Mouse (Mus musculus) midbrain, postnatal 0 days (tissue): Measurements from ENCODE around the gene Rasgef1c. TPM values are rescaled to one million over a fixed set of nuclear protein-coding genes. Genes with fewer than 3 reads are reported as not detected.

ENCODE experiments used
- ATAC-seq: fragments of 200-750 bp; cut with Nextera tagmentation; 2 replicates; pipeline ENCODE4 v1.8.0; 2017; ENCODE audit warnings: moderate number of reproducible peaks, mild to moderate bottlenecking, moderate TSS enrichment, moderate library complexity; ENCODE audit not compliant: low FRiP score
- DNase-seq: peaks from one replicate; pipeline ENCODE4 v3.0.0-alpha.2; 2015; ENCODE audit warnings: low spot score
- H3K27ac ChIP-seq: fragments of 300-500 bp; sonication (generic); 2 replicates; pipeline ENCODE4 v1.5.1; 2014; ENCODE audit warnings: low read depth, mild to moderate bottlenecking, low read length, mixed read lengths
- H3K27me3 ChIP-seq: fragments of 300-500 bp; sonication (generic); 2 replicates; pipeline ENCODE4 v1.6.1; 2014; ENCODE audit warnings: low read length, control low read depth, mixed read lengths; ENCODE audit not compliant: insufficient read depth
- H3K36me3 ChIP-seq: fragments of 300-500 bp; sonication (generic); 2 replicates; pipeline ENCODE4 v1.6.1; 2014; ENCODE audit warnings: low read length, control low read depth, mixed read lengths; ENCODE audit not compliant: insufficient read depth
- H3K4me1 ChIP-seq: fragments of 300-500 bp; sonication (generic); 2 replicates; pipeline ENCODE4 v1.6.1; 2014; ENCODE audit warnings: mild to moderate bottlenecking, control low read depth, antibody characterized with exemption, low read length, mixed read lengths; ENCODE audit not compliant: insufficient read depth
- H3K4me2 ChIP-seq: fragments of 300-500 bp; sonication (generic); 2 replicates; pipeline ENCODE4 v1.6.1; 2014; ENCODE audit warnings: low read depth, mild to moderate bottlenecking, low read length, mixed read lengths; ENCODE audit not compliant: poor library complexity, severe bottlenecking
- H3K4me3 ChIP-seq: fragments of 300-500 bp; sonication (generic); 2 replicates; pipeline ENCODE4 v1.5.1; 2014; ENCODE audit warnings: low read depth, mild to moderate bottlenecking, low read length, moderate library complexity
- H3K9ac ChIP-seq: fragments of 300-500 bp; sonication (generic); replicated peaks from 2 replicates; pipeline ENCODE4 v1.6.1; 2014; ENCODE audit warnings: mild to moderate bottlenecking, low read length, moderate library complexity, mixed read lengths; ENCODE audit not compliant: poor library complexity, severe bottlenecking
- H3K9me3 ChIP-seq: fragments of 300-500 bp; sonication (generic); 2 replicates; pipeline ENCODE4 v1.6.1; 2016; ENCODE audit warnings: low read length, control low read depth
- CTCF ChIP-seq: IDR thresholded peaks from 2 replicates; pipeline ENCODE4 v1.5.1; 2016; ENCODE audit warnings: antibody characterized with exemption, mild to moderate bottlenecking
- WGBS: fragments of 180-500 bp; shearing (Covaris S2); extraction: QIAGEN DNeasy Blood & Tissue Kit; methylation state at CpG from one replicate; pipeline ENCODE4 v1.1.7; 2014; 5-methylcytosine and 5-hydroxymethylcytosine counted together
- polyA plus RNA-seq: library from polyadenylated mRNA; unstranded; fragments of >200 nt; fragmentation: Nextera tagmentation; extraction: Ambion mirVana; gene quantifications from 2 replicates; pipeline ENCODE4 v1.2.1, GENCODE M21; 2015
- total RNA-seq: library from RNA; depleted of rRNA; stranded (reverse); fragments of >200 nt; gene quantifications from 2 replicates; pipeline ENCODE4 v1.2.3, GENCODE M21; 2014

Rasgef1c gene
- total and polyA plus RNA-seq, 2 experiments from 2014 or later = 43.3 to 45.7 TPM

DNA sequence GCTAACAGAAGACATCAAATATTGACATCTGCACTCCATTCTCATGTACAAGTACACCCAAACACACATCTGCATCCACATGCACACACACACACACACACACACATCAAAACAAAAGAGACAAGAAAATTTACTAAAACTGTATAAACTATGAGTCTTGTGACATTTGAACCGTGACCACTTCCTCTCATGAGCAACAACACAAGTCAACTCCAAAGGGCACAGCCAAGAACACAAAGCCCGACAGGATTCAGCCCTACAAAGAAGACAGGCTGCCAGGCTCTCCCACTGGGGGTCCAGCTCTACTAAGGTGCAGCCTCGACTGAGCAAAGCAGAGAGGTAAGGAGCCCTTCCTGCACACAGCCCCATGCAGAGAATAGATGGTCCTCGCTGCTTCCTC, 81.2 kb downstream of the Rasgef1c start:
- Histone ChIP-seq H3K36me3 (peaks cover 11% of the 10 kb centered on the region), H3K4me1 (no peaks in the 10 kb centered on the region), H3K4me2 (no peak overlapping the region), H3K4me3 (no peak overlapping the region), H3K27ac (no peak overlapping the region), H3K27me3 (no peaks in the 10 kb centered on the region), H3K9ac (no peak overlapping the region), H3K9me3 (no peaks in the 10 kb centered on the region)
- 51% methylated on average over 4 of the region's 4 CpGs for WGBS
- no peak for ATAC-seq
- TF ChIP-seq CTCF = no peak
- no peak for DNase-seq

DNA sequence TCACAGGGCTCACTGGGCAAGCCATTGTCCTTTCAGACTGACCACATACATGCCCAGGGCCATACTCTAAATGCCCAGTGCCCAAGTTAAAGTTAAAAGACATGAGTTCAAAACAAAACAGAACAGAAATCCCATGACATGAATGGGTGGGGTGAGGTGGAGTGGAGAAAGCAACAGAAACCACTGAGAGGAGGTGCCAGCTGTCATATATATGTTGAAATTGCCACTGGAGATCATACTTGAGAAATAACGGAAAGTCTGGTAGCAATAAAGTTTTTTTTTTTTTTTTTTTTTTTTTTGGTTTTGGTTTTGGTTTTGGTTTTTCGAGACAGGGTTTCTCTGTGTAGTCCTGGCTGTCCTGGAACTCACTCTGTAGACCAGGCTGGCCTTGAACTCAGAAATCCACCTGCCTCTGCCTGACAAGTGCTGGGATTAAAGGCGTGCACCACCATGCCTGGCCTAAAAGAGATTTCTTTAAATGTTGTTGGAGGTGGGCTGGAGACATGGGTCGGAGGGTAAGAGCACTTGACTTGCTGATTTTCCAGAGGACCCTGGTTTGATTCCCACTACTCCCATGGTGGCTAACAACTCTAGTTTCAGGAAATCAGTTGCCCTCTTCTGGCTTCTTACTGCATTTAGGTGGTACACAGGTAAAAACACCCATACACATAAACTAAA, 82.4 kb downstream of the Rasgef1c start:
- DNase-seq (no peak), ATAC-seq (no peak)
- peaks cover 11% of the 10 kb centered on the region for H3K36me3 ChIP-seq
- no peak for TF ChIP-seq CTCF
- no peaks in the 10 kb centered on the region for H3K9me3 ChIP-seq
- no peaks in the 10 kb centered on the region for H3K27me3 ChIP-seq
- no peak overlapping the region for H3K9ac ChIP-seq
- no peaks in the 10 kb centered on the region for H3K4me1 ChIP-seq
- H3K27ac ChIP-seq = no peak overlapping the region
- 79% methylated on average over 4 of the region's 4 CpGs for WGBS
- H3K4me3 ChIP-seq = no peak overlapping the region
- no peak overlapping the region for H3K4me2 ChIP-seq

- no peaks in the 10 kb centered on the region for H3K27me3 ChIP-seq
- H3K27ac ChIP-seq = no peak overlapping the region
- H3K36me3 ChIP-seq = peaks cover 2% of the 10 kb centered on the region
- no peak overlapping the region for H3K9ac ChIP-seq
- ATAC-seq = no peak
- WGBS = 82% methylated on average over 4 of the region's 4 CpGs
- no peaks in the 10 kb centered on the region for H3K9me3 ChIP-seq
- H3K4me3 ChIP-seq = no peak overlapping the region
- H3K4me2 ChIP-seq = no peak overlapping the region
- no peak for DNase-seq
- TF ChIP-seq CTCF = no peak
- no peaks in the 10 kb centered on the region for H3K4me1 ChIP-seq
These were observed 83.4 kb downstream of the Rasgef1c start for GRCm38 (mm10) chr11:49985009-49985408.

DNA sequence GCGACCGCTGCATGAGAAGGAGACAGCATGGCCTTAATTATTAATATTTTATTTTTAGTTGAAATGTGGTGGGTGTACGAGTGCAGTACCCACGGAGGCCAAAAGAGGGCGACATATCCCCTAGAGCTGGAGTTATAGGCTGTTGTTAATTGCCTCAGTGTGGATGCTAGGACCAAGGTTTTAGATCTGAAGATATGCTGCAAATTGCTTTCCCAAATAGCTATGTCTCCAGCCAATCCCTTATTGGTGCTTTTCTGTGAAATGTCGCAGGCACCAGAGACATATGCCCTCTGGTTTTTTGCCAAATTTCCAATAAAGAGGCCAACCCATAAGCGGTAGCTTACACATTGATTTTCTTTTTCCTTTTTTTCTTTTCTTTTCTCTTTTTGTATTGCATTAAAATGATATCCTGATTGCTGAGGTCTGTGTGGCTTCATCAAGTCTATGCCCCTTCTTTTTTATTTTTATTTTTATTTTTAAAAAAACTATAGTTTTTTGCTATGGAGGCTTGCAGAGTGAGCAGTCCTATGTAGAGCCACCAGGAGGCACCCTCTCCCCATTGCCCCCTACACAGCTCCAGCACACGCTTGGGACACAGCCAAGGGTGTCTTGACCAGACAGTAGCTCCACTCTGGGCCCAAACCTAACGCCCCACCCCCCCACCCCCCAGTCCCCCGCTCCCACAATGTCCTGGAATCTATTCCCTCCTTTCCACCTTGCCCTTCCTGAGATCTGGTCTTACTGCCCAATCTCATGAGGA, 84.8 kb downstream of the Rasgef1c start:
- H3K4me1 ChIP-seq = no peaks in the 10 kb centered on the region
- no peak overlapping the region for H3K27ac ChIP-seq
- TF ChIP-seq CTCF = peak; percentile 88
- DNase-seq (peak; percentile 69), ATAC-seq (peak; percentile 55; the same call in 1 of the 2 replicates)
- no peaks in the 10 kb centered on the region for H3K27me3 ChIP-seq
- 26% methylated on average over 10 of the region's 10 CpGs for WGBS
- H3K9ac ChIP-seq = no peak overlapping the region
- no peaks in the 10 kb centered on the region for H3K9me3 ChIP-seq
- no peaks in the 10 kb centered on the region for H3K36me3 ChIP-seq
- H3K4me2 ChIP-seq = no peak overlapping the region
- H3K4me3 ChIP-seq = no peak overlapping the region

DNA sequence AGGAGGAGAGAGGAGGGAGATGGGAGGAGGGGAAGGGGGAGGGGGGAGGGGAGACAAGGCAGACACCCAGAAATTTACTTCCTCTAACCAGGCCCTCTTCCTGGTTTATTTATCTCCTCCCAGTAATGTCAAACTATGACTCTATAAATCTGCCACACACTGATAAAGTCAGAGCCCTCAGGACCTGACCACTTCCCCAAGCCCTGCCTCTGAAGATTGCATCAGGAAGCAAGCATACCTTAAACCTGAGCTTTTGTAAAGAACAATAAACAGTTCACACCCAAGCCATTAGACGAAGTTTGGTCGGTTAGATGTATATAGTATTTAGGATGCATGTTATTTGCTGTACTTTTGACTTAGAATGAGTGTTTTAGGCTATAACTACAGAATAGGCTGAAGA, 92.9 kb downstream of the Rasgef1c start:
- no peaks in the 10 kb centered on the region for H3K9me3 ChIP-seq
- WGBS = 80% methylated on average over 2 of the region's 2 CpGs
- H3K36me3 ChIP-seq = no peaks in the 10 kb centered on the region
- no peak overlapping the region for H3K4me3 ChIP-seq
- H3K9ac ChIP-seq = no peak overlapping the region
- no peaks in the 10 kb centered on the region for H3K4me1 ChIP-seq
- no peak for TF ChIP-seq CTCF
- no peak overlapping the region for H3K27ac ChIP-seq
- H3K4me2 ChIP-seq = no peak overlapping the region
- H3K27me3 ChIP-seq = no peaks in the 10 kb centered on the region
- ATAC-seq = no peak
- no peak for DNase-seq

GRCm38 (mm10) chr11:49996398-49996797, 94.8 kb downstream of the Rasgef1c start:
- Histone ChIP-seq H3K27ac (no peak overlapping the region), H3K9me3 (no peaks in the 10 kb centered on the region), H3K27me3 (no peaks in the 10 kb centered on the region), H3K4me3 (no peak overlapping the region), H3K9ac (no peak overlapping the region), H3K36me3 (no peaks in the 10 kb centered on the region), H3K4me1 (no peaks in the 10 kb centered on the region), H3K4me2 (no peak overlapping the region)
- DNase-seq (no peak), ATAC-seq (no peak)
- no peak for TF ChIP-seq CTCF
- WGBS = 79% methylated on average over 4 of the region's 4 CpGs
